Mouse (Mus musculus) MEL (cell line): ENCODE measurements around the gene Bmp3.

ENCODE experiments used
- CTCF ChIP-seq, 3 experiments: IDR thresholded peaks in 2 of 3; conservative IDR thresholded peaks in 1 of 3; 2 replicates each; pipeline ENCODE4 v1.5.1; 2011 to 2012; ENCODE audit warnings: low read length in 3 of 3, low read depth in 2 of 3, mild to moderate bottlenecking in 2 of 3, improper control_type of control experiment in 1 of 3, inconsistent platforms in 1 of 3, mixed read lengths in 1 of 3, moderate library complexity in 1 of 3; ENCODE audit not compliant: control insufficient read depth in 1 of 3, insufficient read depth in 1 of 3, poor library complexity in 1 of 3, severe bottlenecking in 1 of 3
- EP300 ChIP-seq, 2 experiments: IDR thresholded peaks; 2 replicates each; pipeline ENCODE4 v1.6.1; 2011; ENCODE audit warnings: improper control_type of control experiment in 2 of 2, low read length in 2 of 2, low read depth in 1 of 2, mild to moderate bottlenecking in 1 of 2
- MXI1 ChIP-seq: IDR thresholded peaks from 2 replicates; pipeline ENCODE4 v1.6.1; 2011; ENCODE audit warnings: mild to moderate bottlenecking, low read depth, low read length, improper control_type of control experiment
- NELFE ChIP-seq: IDR thresholded peaks from 2 replicates; pipeline ENCODE4 v1.6.1; 2011; ENCODE audit warnings: low read depth, low read length, improper control_type of control experiment
- TBP ChIP-seq: IDR thresholded peaks from 2 replicates; pipeline ENCODE4 v1.8.0; 2011; ENCODE audit warnings: low read depth, low read length, improper control_type of control experiment
- ZC3H11A ChIP-seq: IDR thresholded peaks from 2 replicates; pipeline ENCODE4 v1.6.1; 2012; ENCODE audit warnings: low read depth, mild to moderate bottlenecking, inconsistent platforms, low read length, improper control_type of control experiment

GRCm38 (mm10) chr5:98865146-98865545, 10.9 kb downstream of the Bmp3 start:
- no peak for TF ChIP-seq MXI1
- no peak for TF ChIP-seq CTCF (IDR thresholded peaks at IDR 0.05 in 2 of 3, conservative IDR thresholded peaks at IDR 0.05 in 1 of 3; ENCODE audit: control insufficient read depth in 1 of 3, insufficient read depth in 1 of 3, low read depth in 2 of 3, low read length in 3 of 3, poor library complexity in 1 of 3, severe bottlenecking in 1 of 3)
- TF ChIP-seq EP300 (IDR thresholded peaks at IDR 0.05; ENCODE audit: low read depth in 1 of 2, low read length in 2 of 2) = no peak
- TF ChIP-seq TBP = no peak
- no peak for TF ChIP-seq ZC3H11A
- TF ChIP-seq NELFE = no peak
